Mouse (Mus musculus) brain, embryonic 14.5 days (tissue): ENCODE measurements around the gene Msh2.

Experiments used
- CTCF ChIP-seq: fragments of 200-500 bp; IDR thresholded peaks from 2 replicates; pipeline ENCODE4 v1.5.1; 2012; ENCODE audit warnings: inconsistent platforms, mild to moderate bottlenecking, moderate library complexity, borderline replicate concordance; ENCODE audit not compliant: insufficient read depth, insufficient read length; ENCODE audit errors: extremely low read depth
- POLR2A ChIP-seq: fragments of 200-500 bp; IDR thresholded peaks from 2 replicates; pipeline ENCODE4 v1.6.1; 2012; ENCODE audit warnings: mild to moderate bottlenecking, inconsistent platforms, borderline replicate concordance; ENCODE audit not compliant: poor library complexity, insufficient read depth, insufficient read length, severe bottlenecking; ENCODE audit errors: extremely low read depth

DNA sequence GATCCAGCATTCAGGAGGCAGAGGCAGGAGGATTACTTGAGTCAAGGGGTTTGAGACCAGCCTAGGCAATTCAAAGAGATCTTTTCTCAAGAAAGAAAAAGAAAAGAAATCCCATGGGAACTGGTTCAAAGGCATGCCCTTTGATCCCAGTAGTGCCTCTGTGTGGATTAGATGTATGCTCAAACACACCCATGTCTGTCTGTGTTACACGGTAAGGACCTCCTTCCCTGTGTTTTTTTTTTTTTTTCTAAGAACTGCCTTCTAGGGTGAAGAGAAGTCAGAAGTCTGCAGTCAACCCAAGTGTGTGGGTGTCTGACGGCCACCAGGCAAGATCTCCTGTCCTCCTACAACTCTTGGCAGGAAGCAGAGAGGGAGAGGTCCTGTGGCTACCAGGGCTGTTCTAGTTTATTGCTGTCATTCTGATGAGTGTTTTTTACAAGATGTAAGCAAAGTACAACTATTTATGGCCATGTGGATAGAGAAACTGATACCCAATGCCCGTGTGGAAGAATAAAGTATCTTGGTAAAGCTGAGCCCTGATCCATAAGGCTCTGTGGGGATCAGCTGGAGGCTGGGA is 46.5 kb upstream of the Msh2 start:
- TF ChIP-seq POLR2A (no peak), CTCF (no peak)
